Mouse (Mus musculus) right cerebral cortex, postnatal 25 days (tissue): ENCODE results near the gene Gmfb.

Experiments
- DNase-seq: peaks from one replicate; pipeline ENCODE4 v3.0.0; 2022

Gmfb gene

DNA sequence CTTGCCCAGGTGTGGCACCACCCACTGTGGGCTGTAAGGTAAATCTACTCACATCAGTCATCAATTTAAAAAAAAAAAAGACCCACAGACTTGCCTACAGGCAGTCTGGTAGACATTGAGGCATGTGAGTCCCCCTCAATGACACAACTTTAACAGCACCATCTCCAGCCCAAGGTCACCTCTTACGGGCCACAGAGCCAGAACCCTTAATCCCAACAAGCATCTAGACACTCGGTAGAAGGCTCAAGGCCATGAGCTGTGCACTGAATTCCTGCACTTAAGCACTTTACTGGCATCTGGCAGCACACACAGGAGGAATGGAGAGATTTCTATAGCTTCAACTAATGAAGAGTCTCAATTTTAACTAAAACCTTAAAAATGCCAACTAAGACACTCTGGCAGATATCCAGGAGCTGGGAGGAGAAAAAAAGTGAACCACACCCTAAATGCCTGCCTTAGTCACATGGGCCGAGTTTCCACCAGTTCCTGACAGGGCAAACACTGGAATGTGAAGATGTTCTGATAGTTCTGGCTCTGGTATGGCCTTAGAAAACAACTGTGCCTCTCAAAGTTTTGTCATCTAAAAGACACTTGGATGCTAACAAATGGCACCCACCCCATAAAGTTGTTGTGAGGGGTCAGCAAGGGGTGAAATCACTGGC, 21.2 kb downstream of the Gmfb start:
- DNase-seq, result no peak

GRCm38 (mm10) chr14:46794157-46794556, 27.9 kb downstream of the Gmfb start:
- DNase-seq, result no peak

DNA sequence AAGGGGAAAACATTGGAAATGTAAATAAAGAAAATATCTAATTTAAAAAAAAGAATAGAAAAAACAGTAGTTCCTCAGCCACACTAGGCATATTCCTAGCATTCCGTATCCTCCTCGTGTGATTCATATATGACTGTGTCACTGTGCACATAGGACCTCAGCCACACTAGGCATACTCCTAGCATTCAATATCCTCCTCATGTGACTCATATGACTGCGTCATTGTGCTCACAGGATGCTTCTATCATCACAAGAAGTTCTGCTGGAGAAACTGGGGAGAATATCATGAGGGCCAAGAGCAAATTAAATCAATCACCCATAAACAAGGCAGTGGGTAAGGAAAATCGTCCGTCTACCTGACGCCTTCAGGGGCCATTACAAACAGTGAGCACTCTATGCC, 31.3 kb downstream of the Gmfb start:
- no peak for DNase-seq

- DNase-seq, result no peak
These were observed 31.7 kb downstream of the Gmfb start for GRCm38 (mm10) chr14:46790303-46790702.

- no peak for DNase-seq
These were observed 33.5 kb downstream of the Gmfb start for GRCm38 (mm10) chr14:46788505-46788901.

- DNase-seq, result peak; percentile 90
These were observed 34.1 kb downstream of the Gmfb start, which contains the start of gene Cnih1 for GRCm38 (mm10) chr14:46787787-46788504. TSS of gene Cnih1 (minus strand) at chr14:46788411.

DNA sequence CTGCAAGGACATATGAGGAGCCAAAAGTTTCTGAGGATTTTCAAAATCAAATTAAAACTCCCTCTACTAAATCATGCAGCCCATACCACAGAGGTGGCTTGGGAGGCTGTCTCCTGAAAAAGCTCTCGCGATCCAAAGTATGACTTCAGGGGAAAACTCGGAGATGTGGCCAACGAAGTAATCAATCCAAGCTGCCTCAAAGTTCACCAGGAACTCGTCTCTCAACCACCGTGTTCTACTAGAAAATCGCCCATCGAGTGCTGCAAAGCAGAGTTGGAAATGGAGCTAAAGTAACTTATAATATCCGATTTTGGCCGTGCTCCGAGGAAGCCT, 34.6 kb downstream of the Gmfb start:
- DNase-seq, result no peak

DNA sequence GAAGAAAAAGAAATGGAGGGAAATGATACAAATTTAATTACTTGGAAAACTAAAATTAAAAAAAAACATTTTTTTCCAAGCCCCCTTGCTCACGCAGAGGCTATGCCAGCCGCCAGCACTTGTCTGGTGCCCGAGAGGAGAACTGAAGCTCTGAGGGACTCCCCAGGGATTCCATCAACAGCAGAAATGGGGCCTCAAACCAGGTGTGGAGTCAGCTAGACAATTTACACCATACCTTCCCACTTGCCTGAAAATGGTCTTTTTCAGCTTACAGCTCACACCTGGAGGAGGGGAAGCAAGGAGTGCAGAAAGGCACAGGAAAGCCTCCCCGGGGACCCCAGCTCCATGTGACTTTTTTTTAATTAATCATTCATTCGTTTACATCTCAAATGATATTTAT, 36.8 kb downstream of the Gmfb start:
- DNase-seq, result no peak

- no peak for DNase-seq
These were observed 38.6 kb downstream of the Gmfb start for GRCm38 (mm10) chr14:46783327-46783926.

GRCm38 (mm10) chr14:46782187-46782828, 39.7 kb downstream of the Gmfb start:
- no peak for DNase-seq

- no peak for DNase-seq
These were observed 41.0 kb downstream of the Gmfb start for GRCm38 (mm10) chr14:46781086-46781485.

DNA sequence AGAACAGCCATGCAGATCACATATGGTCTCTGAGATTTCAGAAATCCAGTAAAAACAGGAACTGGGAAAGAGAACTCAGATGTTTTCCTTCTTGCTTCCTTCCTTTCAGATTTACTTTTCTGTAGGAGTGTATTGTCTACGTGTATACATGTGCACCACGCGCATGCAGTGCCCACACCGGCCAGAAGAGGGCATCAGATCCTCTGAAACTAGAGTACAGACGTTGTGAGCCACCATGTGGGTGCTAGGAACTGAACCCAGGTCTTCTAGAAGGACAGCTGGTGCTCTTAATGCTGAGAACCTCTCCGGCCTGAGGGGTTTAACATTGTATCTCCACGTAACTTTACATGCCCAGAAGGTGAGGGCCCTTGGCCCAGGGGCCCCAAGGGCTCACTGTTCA, 42.8 kb downstream of the Gmfb start:
- no peak for DNase-seq

DNA sequence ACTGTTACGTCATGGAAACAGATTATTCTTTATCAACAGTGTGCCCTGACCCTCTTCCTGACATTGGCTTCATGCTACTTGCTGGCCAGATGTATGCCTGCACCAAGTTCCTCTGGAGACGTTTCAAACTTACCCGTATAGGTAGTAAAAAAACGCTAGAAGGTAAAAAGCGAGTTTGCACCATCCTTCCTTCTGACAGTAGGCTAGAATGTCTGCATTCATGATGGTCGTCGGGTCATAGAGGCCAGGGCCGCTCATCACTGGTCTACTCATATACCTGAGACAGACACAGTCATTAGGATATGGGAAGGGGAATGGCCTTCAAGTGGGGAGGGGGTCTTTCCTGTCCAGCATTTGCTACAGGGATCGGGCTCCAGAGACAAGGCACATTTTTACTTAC, 43.3 kb downstream of the Gmfb start:
- no peak for DNase-seq

DNA sequence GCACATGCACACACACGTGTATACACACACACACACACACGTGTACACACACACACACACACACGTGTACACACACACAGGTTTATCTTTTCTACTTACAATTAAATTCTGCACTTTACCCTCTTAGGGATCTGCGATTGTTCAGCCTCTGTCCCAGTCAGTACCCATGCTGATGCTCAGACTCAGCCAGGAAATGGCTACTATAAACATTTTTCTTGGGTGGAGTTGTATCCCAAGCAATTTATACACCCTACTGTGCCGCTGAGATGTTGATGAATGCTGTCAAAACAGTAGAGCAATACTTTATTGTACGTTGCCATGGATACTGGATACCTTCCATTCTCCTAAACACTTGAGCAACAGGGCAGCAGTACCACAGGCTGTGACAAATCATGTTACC, 52.0 kb downstream of the Gmfb start:
- DNase-seq, result no peak

- DNase-seq, result peak; percentile 11
These were observed 54.9 kb downstream of the Gmfb start for GRCm38 (mm10) chr14:46767116-46767515.

GRCm38 (mm10) chr14:46761186-46761585, 60.9 kb downstream of the Gmfb start:
- DNase-seq, result no peak

- DNase-seq, result peak; percentile 87
These were observed 61.5 kb downstream of the Gmfb start, which contains the start of gene Cdkn3 for GRCm38 (mm10) chr14:46760355-46761029. TSS of gene Cdkn3 (plus strand) at chr14:46760541.

GRCm38 (mm10) chr14:46759970-46760354, 62.1 kb downstream of the Gmfb start:
- DNase-seq, result no peak
